Mouse (Mus musculus): ENCODE measurements around the gene Clip2.

Gene Clip2

GRCm38 (mm10) chr5:134565696-134566095, 13.5 kb upstream of the Clip2 start:
- in situ Hi-C loops (cut with MseI, MboI): no loop called here

GRCm38 (mm10) chr5:134564272-134564671, 12.0 kb upstream of the Clip2 start:
- in situ Hi-C loops (cut with MseI, MboI): no loop called here

DNA sequence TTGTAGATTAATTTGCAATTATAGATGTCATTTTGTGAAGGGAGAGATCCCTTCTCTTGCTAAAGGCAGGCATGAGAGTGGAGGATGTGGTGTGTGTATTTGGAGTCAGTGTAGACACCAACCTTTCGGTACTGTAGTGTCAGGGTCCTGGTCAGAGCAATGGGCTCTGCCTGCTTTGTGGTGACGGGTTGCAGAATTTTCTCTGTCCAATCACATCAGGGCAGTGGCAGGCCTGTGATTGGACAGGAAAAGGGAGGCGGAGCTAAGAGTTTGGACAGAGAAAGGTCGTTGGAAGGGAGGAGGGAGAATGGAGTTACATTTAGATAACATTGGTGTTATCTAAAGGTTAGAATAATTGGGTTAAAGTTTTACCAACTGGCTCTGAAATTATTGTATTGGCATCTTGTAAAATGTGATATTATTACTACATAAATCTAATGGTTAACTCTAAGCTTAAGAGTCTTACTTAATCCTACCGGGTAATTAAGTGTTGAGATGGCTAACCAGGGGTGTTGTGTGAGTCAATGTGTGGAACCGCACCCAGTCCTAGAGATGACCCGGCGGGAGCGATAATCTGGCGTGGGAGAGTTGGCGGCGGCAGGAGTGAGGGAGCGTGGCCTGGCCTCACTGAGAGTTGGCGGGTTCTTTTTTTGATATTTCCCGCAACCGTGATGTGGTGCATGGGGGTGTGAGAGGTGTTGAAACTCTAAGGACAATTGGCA, 8.4 kb upstream of the Clip2 start:
- in situ Hi-C loops (cut with MseI, MboI): no loop called here

- in situ Hi-C loops (cut with MseI, MboI): no loop called here
Measured at GRCm38 (mm10) chr5:134560071-134560449, 7.8 kb upstream of the Clip2 start, which contains the start of gene Syna. Gene Syna, minus strand, starts transcription at chr5:134560171.

DNA sequence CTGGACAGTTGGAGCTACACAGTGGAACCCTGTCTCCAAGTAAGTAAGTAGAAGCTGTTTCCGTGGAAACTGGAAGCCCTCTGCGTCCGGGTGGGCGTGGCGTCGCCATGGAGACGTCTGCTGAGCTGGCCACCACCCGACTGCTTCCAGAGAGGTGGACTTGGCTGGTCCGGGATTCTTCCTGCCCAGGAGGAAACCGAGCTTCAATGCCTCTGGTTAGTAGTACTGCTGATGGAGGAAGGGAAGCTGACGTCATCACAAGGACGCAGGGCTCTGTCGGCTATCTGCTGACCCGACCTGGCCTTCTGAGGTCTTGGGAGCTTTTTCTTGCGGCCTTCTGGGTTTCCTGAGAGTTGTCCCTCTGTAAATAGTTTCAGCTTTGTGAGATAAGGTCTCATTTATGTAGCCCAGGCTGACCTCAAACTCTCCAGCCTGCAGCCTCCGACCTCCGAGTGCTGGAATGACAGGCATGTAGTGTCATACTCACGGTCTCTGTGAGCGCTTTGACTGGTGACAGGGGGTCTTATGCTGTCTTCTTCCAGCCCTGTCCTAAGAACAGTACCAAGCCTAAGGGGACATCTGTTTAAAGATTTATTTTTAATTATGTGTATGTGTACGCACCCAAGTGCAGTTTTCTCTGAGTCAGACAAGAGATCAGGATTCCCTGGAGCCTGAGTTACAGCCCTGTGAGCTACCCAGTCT, 3.4 kb upstream of the Clip2 start:
- in situ Hi-C loops (cut with MseI, MboI): no loop called here

DNA sequence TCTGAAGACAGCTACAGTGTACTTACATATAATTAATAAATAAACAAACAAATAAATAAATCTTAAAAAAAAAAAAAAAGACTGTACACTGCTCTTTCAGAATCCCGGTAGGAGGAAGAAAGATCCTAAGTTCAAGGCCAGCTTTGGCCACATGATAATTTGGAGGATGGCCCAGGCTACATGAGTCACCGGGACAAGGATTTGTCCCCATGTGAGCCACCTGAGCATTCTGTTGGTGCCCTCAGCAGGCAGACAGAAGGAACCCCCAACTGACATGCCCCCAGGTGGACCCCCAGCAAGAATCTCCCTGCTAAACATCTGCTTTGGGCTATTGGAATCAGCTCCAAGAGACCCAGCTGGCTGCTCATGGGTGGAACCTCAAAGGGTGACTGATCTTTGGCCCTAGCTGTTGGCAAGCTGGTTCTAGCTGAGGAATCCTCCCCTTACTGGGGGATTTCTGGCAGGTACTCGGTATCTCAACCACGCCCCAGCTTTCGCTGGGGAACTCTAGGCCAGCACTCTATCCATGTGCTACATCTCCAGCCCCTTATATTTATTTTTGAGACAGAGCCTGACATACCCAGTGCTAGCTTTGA, 1.8 kb upstream of the Clip2 start:
- in situ Hi-C loops (cut with MseI, MboI): no loop called here

DNA sequence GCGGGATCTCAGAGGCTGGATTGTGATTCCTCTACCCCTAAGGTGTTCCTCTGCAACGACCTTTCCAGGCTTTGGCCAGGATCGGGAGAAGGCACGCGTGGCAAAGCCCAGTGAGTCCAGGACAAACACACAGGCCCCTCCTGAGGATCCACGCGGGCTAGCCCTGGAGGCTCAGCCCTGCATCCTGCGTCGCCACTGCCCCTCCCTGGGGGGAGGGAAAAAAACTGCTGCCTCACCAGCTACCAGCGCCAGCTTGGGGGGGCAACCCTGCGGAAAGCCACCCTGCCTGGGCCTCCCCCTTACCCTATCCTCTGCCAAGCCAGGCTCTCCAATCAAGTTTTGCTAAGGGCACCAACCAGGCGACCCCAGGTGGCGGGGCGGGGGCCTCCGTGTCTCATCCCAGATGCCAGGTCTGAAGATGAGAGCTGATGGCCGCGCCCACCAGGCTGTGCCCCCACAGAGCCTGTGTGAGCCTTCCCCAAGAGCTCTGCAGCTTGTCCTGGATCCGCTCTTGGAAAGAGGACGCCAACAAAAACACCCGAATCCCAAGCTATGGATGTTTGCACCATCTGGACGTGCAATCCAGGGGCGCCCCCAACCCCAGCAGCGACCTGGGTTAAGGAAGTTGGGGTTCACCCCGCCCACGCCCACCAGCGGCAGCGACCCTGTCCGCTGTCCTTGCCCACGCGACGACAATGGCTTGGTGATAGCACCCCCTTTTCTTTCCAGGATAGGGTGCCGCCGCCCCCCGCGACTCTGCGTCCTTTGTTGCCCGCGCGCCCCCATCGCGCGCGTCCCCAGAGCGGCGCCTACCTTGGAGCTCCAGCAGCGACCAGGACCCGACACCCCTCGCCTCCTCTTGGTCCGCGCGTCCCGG, 763 bp downstream of the Clip2 start:
- in situ Hi-C loops (cut with MseI, MboI): no loop called here

DNA sequence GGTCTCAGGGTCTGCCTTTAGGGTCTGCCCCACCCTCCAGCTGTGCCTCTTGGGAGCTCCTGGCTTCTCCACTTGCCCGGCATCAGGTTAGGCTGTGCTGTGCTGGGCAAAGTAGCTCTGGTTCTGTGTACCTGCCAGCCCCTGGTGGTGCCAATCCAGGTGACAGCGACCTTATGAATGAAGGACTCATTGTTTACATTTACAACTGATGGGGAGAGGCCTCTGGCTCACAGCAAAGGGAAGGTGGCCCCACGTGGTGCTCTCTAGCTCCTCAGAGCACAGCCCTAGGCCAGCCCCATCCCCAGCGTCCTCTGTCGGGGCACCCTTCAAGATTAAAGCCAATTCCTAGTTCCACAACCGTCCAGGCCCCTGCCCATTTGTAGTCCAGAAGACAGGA, 1.4 kb downstream of the Clip2 start:
- in situ Hi-C loops (cut with MseI, MboI): no loop called here

DNA sequence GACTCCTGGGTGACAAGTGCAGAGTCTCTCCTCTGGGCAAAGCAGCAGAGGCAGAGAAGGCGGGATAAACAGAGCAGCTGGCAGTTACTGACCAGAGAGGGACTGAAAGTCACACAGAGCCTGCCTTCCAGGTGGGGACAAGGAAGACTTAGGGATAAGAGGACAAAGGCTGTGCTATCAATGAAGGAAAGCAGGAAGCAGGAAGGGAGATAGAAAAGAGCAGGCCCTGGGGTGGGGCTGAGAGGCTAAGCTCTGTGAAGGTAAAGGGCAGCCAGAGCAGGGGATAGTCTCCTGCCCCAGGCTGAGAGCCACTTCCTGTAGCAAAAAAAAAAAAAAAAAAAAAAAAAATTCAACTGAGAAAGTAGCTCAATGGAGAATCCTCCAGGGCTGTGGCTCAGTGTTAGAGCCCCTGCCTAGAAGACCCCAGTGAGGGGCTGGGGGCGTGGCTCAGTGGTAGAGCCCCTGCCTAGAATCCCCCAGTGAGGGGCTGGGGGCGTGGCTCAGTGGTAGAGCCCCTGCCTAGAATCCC, 2.5 kb downstream of the Clip2 start:
- in situ Hi-C loops (cut with MseI, MboI): no loop called here

DNA sequence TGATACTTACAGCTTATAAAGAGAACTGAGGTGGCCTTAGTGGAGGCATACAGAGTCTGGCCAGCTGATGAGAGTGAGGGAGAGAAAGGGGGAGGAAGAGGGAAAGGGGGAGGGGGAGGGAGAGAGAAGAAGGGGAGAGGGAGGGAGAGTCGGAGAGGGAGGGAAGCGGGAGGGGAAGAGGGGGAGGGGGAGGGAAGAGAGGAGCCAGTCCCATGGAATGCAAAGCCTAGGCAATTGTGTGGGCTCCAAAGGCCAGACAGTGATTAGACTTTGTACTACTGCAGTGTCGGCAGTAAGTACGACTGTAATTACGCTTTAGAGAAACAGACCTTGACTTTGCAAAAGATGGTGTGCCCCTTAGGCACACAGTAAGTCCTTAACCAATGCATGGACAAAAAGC, 3.9 kb downstream of the Clip2 start:
- in situ Hi-C loops (cut with MseI, MboI): no loop called here

- in situ Hi-C loops (cut with MseI, MboI): no loop called here
Measured at GRCm38 (mm10) chr5:134546790-134547189, 5.4 kb downstream of the Clip2 start.

GRCm38 (mm10) chr5:134545242-134545629, 7.0 kb downstream of the Clip2 start:
- in situ Hi-C loops (cut with MseI, MboI): no loop called here

DNA sequence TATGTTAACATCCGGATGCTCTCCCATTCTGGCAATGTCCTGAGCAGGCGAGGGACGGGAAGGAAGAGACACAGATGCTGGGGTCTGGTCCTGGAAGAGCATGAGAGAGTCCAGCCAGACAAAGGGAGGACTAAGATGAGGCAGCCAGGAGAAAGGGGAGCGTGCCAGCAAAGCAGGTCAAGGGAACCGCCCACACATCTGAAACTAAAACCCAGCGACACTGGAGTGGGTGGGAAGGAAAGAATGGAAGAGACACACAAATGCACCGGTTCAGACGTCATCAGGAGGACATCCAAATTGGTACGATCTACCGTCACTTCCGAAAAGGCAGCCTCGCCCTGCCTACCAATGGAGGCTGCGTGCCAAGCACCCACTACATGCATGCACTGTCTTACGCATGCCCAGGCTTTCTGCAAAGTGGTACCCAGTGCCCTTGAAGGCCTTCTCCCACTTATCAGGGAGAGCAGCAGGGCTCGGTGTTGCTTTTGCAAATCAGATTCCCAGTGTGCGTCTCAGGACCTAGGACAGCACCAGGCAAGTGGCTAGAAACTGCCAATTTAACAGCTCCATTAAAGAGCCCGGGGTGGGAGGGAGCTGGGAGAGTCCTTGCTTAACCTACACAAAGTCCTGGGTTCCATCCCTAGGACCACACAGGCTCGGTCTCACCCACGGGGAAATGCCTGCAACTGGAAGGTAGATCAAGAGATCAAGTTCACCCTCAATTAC, 7.6 kb downstream of the Clip2 start:
- in situ Hi-C loops (cut with MseI, MboI): no loop called here

DNA sequence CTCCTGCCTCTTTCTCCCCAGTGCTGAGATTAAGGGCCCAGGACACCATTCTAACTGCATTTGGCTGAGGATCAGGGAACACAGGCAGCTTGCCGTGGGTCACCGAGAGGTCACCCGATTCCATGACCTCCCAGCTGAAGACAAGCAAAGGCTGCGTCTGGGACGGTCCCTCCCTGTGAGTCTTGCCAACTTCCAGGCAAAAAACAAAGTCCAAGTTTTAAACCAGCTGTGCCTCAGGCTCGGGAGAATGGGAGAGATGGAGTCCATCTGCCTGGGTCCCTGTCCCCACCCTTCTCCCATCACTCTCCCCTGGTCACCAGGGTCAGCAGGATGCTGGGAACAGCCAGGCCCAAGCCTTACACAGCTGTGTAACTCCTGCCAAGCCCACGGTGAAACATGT, 10.6 kb downstream of the Clip2 start:
- in situ Hi-C loops (cut with MseI, MboI): no loop called here

DNA sequence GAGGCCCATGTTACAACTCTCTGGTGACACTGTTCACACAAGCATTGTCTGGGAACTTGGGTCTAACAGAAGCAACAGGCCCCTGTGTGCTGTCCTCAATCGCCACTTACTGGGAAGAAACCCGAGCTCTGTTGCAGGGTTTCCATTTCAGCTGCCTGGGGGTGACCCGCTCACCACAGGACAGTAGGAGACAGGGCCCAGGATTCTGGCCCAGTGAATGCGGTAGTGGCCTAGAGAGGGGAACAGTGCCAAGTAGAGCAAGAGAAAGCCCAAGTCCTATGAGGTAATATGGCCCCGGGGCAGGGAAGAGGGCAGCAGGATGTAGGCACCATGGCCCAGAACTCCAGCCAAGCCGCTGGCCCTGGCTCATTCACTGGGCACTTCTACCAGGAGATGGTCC, 11.4 kb downstream of the Clip2 start:
- in situ Hi-C loops (cut with MseI, MboI): no loop called here

DNA sequence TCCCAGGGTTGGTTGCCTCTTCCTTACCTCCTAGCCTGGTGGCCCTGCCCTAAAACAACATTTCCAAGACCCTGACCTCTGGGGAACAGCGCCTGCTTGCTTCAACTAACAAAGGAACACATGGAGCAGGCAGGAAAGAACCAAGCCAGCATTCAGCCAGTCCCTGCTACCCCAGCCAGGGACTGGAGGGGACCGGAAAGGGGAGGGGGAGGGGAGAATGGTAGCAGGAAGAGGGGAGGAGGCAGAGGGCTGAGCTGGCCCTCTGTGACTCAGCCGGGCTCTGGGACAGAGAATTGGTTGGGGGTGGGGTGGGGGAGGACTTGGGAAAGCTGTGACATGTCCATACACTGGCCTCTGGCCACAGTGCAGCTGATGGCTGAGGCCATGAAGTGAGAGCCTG, 12.3 kb downstream of the Clip2 start:
- in situ Hi-C loops (cut with MseI, MboI): no loop called here

DNA sequence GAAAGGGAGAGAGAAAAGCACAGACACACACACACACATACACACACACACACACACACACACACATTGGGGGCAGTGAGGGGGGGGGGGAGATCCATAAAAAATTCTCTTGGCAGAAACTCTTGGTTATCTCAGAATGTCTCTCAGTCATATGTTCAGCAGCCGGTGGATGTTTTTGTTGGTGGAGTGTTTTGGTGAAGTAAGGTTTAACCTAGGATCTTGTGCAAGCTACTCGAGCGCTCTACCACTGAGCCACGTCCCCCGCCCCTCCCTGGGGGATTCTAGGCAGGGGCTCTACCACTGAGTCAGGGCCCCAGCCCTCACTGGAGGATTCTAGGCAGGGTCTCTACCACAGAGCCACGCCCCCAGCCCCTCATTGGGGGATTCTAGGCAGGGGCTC, 16.2 kb downstream of the Clip2 start:
- in situ Hi-C loops (cut with MseI, MboI): no loop called here

GRCm38 (mm10) chr5:134532417-134532816, 19.8 kb downstream of the Clip2 start:
- in situ Hi-C loops (cut with MseI, MboI): no loop called here

- in situ Hi-C loops (cut with MseI, MboI): no loop called here
Measured at GRCm38 (mm10) chr5:134531585-134531984, 20.6 kb downstream of the Clip2 start.

- in situ Hi-C loops (cut with MseI, MboI): no loop called here
Measured at GRCm38 (mm10) chr5:134530830-134531229, 21.4 kb downstream of the Clip2 start.

GRCm38 (mm10) chr5:134528488-134528887, 23.7 kb downstream of the Clip2 start:
- in situ Hi-C loops (cut with MseI, MboI): no loop called here

All from mouse trophoblast stem cell (cell line).